ENCODE assay signal across 13 mouse cellular contexts in the genomic region with DNA sequence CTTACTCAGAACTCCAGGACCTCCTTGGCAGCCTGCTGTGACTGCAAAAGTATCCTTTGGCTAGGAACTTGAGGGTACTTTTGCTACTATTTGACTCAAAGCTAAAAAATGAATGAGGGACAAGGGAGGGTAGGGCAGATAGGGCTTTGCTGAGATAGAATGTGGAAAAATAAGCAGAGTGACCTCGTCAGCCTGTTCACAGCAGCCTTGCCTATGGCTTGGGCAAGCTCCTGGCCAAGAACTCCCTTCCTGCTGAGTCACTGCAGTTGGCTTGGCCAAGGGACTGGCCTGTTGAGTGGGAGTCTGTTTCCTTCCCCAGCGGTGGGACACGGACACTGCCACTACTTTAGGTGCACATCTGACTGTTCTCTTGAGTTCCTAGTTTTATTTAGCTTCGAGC. TPM values are rescaled to one million over a fixed set of nuclear protein-coding genes. Genes with fewer than 3 reads are reported as not detected.
DNase-seq lines count a peak whose midpoint lies in the region; ATAC-seq and TF ChIP-seq lines count a peak whose summit lies in the region.
"Had no signal": no experiment of that assay in that cellular context is flagged by ENCODE, and none has a peak within 500 bp of the region (broad histone marks: within the 10 kb centered on the region; RNA-seq: fewer than 3 reads in every experiment).

No protein-coding gene starts in this region.

- H3K9me3 ChIP-seq in heart, embryonic 10.5 days = no peaks in the 10 kb centered on the region
- no peaks in the 10 kb centered on the region for H3K9me3 ChIP-seq in midbrain, embryonic 11.5 days (ENCODE audit: control insufficient read depth, low read length)
- H3K9me3 ChIP-seq: forebrain, embryonic 12.5 days; liver, embryonic 12.5 days had no signal

- H3K4me1 ChIP-seq in kidney, adult 2 months (ENCODE audit: control insufficient read depth, insufficient read depth, low read length) = no peaks in the 10 kb centered on the region
- 0 out of 2 replicates have a peak, but pooled peaks cover 9% of the 10 kb centered on the region for H3K4me1 ChIP-seq in heart, embryonic 10.5 days
- H3K4me1 ChIP-seq in midbrain, embryonic 11.5 days (ENCODE audit: control insufficient read depth, insufficient read depth, low read length) = peaks cover 6% of the 10 kb centered on the region; the same call in 1 of the 2 replicates
- H3K4me1 ChIP-seq: liver, embryonic 12.5 days had no signal

- H3K36me3 ChIP-seq in kidney, adult 2 months (ENCODE audit: control insufficient read depth, insufficient read depth, low read length) = no peaks in the 10 kb centered on the region
- H3K36me3 ChIP-seq in heart, embryonic 10.5 days = no peaks in the 10 kb centered on the region
- H3K36me3 ChIP-seq in midbrain, embryonic 11.5 days (ENCODE audit: control insufficient read depth, insufficient read depth, low read length) = no peaks in the 10 kb centered on the region
- H3K36me3 ChIP-seq: forebrain, embryonic 12.5 days; liver, embryonic 12.5 days had no signal

- WGBS in kidney, adult 2 months = 81% methylated on average over 4 of the region's 4 CpGs
- 73% methylated on average over 4 of the region's 4 CpGs for WGBS in heart, embryonic 10.5 days
- WGBS in midbrain, embryonic 11.5 days = 85% methylated on average over 4 of the region's 4 CpGs

- DNase-seq in kidney, adult 2 months = peak; percentile 25
- no peak for DNase-seq in kidney, postnatal 10 days
- DNase-seq in adrenal gland, postnatal 10 days = peak; percentile 32
- DNase-seq in heart, embryonic 10.5 days (ENCODE audit: low spot score) = peak; percentile 79
- DNase-seq in left cerebral cortex, postnatal 4 days = no peak
- no peak for DNase-seq in midbrain, embryonic 11.5 days (ENCODE audit: low spot score, missing footprints)
- DNase-seq in embryo, embryonic 10 days (ENCODE audit: low spot score) = no peak
- DNase-seq: gastrocnemius, adult 2 months had no signal

- intact Hi-C loops in left cerebral cortex, postnatal 4 days (cut with DNase I) = loop anchor here (5.0 kb wide), 1 partner anchor 61 kb away; no protein-coding TSS in a partner anchor

- no peaks in the 10 kb centered on the region for H3K27me3 ChIP-seq in kidney, adult 2 months (replicated peaks; ENCODE audit: control insufficient read depth, insufficient read depth, low read length)
- 0 out of 2 replicates have a peak, but pooled peaks cover 4% of the 10 kb centered on the region for H3K27me3 ChIP-seq in heart, embryonic 10.5 days (ENCODE audit: insufficient read depth, poor library complexity, severe bottlenecking)
- no peaks in the 10 kb centered on the region; the same call in 1 of the 2 replicates for H3K27me3 ChIP-seq in midbrain, embryonic 11.5 days (ENCODE audit: control insufficient read depth, insufficient read depth, low read length)

- no peak for TF ChIP-seq POLR2A in kidney, adult 2 months (IDR thresholded peaks at IDR 0.05; ENCODE audit: low read depth, low read length)

- H3K9ac ChIP-seq in midbrain, embryonic 11.5 days (ENCODE audit: low read length) = no peak overlapping the region
- H3K9ac ChIP-seq: forebrain, embryonic 12.5 days; liver, embryonic 12.5 days had no signal

- H3K4me3 ChIP-seq in kidney, adult 2 months (ENCODE audit: insufficient read depth, low read depth, low read length) = no peak overlapping the region
- no peak overlapping the region for H3K4me3 ChIP-seq in heart, embryonic 10.5 days
- no peak overlapping the region for H3K4me3 ChIP-seq in midbrain, embryonic 11.5 days (ENCODE audit: low read depth, low read length)
- H3K4me3 ChIP-seq: forebrain, embryonic 12.5 days; gastrocnemius, adult 2 months; liver, embryonic 12.5 days had no signal

- no peak overlapping the region for H3K4me2 ChIP-seq in midbrain, embryonic 11.5 days
- H3K4me2 ChIP-seq: forebrain, embryonic 12.5 days; liver, embryonic 12.5 days had no signal

- TF ChIP-seq CTCF in kidney, adult 2 months (conservative IDR thresholded peaks at IDR 0.05; ENCODE audit: insufficient read depth, insufficient read length, low read depth, low read length) = no peak

- H3K27ac ChIP-seq in kidney, adult 2 months (ENCODE audit: insufficient read depth, low read depth, low read length) = no peak overlapping the region
- H3K27ac ChIP-seq in heart, embryonic 10.5 days = no peak overlapping the region
- no peak overlapping the region for H3K27ac ChIP-seq in midbrain, embryonic 11.5 days (ENCODE audit: low read depth, low read length)
- H3K27ac ChIP-seq: forebrain, embryonic 12.5 days; gastrocnemius, adult 2 months; liver, embryonic 12.5 days had no signal

- peak; percentile 66 to 75; a peak in 3 of 4 replicates for ATAC-seq in hematopoietic stem cell, adult 5-6 weeks (replicated peaks in 1 of 2; ENCODE audit: insufficient read depth in 1 of 2, low FRiP score in 2 of 2, low TSS enrichment in 1 of 2, low read depth in 1 of 2, poor library complexity in 2 of 2, severe bottlenecking in 2 of 2)
- ATAC-seq in midbrain, embryonic 11.5 days (ENCODE audit: low FRiP score) = no peak
- ATAC-seq: liver, embryonic 12.5 days had no signal

RNA-seq across cellular contexts. Expression of a gene that starts 57.5 kb away (rescaled TPM):
- polyA plus RNA-seq in kidney, adult 2 months (2012; rRNA removed) = 0.73 and 0.97 TPM in 2 replicates
- total RNA-seq in adrenal gland, postnatal 10 days (2021) = 1 to 10 TPM; 3.6 to 6.8 TPM
- 2.0 and 2.2 TPM in 2 replicates for polyA plus RNA-seq in heart, embryonic 10.5 days (2016; fragmentation: Nextera tagmentation; extraction: Ambion mirVana)
- 0.19 TPM in 1 of 2 replicates, not detected in the other for total RNA-seq in hematopoietic stem cell, adult 5-6 weeks (2017)
- total RNA-seq in left cerebral cortex, postnatal 4 days (2021) = 10 to 100 TPM; 82.0 to 83.6 TPM
- polyA plus RNA-seq in midbrain, embryonic 11.5 days (2014; fragmentation: Nextera tagmentation; extraction: Ambion mirVana) = 2.0 TPM in 2 replicates
- total RNA-seq: megakaryocyte-erythroid progenitor cell, adult 5-6 weeks; MEL had no signal

Comparison
In these comparisons a context has a peak if more than half of its experiments do, and no peak if none do; other contexts are left out.
1. DNase-seq: peak in kidney, adult 2 months (single experiment), adrenal gland, postnatal 10 days (single experiment) and heart, embryonic 10.5 days (single experiment); none in kidney, postnatal 10 days (single experiment), left cerebral cortex, postnatal 4 days (single experiment), midbrain, embryonic 11.5 days (single experiment) and embryo, embryonic 10 days (single experiment).
2. RNA of a gene that starts 57.5 kb away (total RNA-seq): 82.0 to 83.6 TPM in left cerebral cortex, postnatal 4 days; 3.6 to 6.8 TPM in adrenal gland, postnatal 10 days and 0.19 TPM in hematopoietic stem cell, adult 5-6 weeks; every median in the first group is over 10 times any median in the second.